Mouse (Mus musculus): ENCODE results near the gene Hrk.

The Hrk gene

GRCm38 (mm10) chr5:118164581-118164980 lies at the start of gene Hrk:
TSS of gene Hrk (plus strand) at chr5:118164648.
- no peak for DNase-seq

GRCm38 (mm10) chr5:118118351-118118750 lies 46.1 kb upstream of the Hrk start:
- no peak for DNase-seq

- no peak for DNase-seq
These were observed 45.5 kb upstream of the Hrk start for GRCm38 (mm10) chr5:118118922-118119321.

GRCm38 (mm10) chr5:118120670-118121069 lies 43.8 kb upstream of the Hrk start:
- no peak for DNase-seq

GRCm38 (mm10) chr5:118121928-118122327 lies 42.5 kb upstream of the Hrk start:
- no peak for DNase-seq

- DNase-seq: no peak
These were observed 41.4 kb upstream of the Hrk start for GRCm38 (mm10) chr5:118123096-118123495.

GRCm38 (mm10) chr5:118126671-118127070 lies 37.8 kb upstream of the Hrk start:
- no peak for DNase-seq

- no peak for DNase-seq
These were observed 36.2 kb upstream of the Hrk start for GRCm38 (mm10) chr5:118128208-118128607.

GRCm38 (mm10) chr5:118128651-118129050 lies 35.8 kb upstream of the Hrk start:
- no peak for DNase-seq

- DNase-seq: no peak
These were observed 28.1 kb upstream of the Hrk start for GRCm38 (mm10) chr5:118136391-118136790.

- no peak for DNase-seq
These were observed 24.8 kb upstream of the Hrk start for GRCm38 (mm10) chr5:118139630-118140029.

GRCm38 (mm10) chr5:118142471-118142870 lies 22.0 kb upstream of the Hrk start:
- DNase-seq: no peak

GRCm38 (mm10) chr5:118143211-118144026 lies 21.0 kb upstream of the Hrk start:
- peak; percentile 70 for DNase-seq

GRCm38 (mm10) chr5:118144327-118144726 lies 20.1 kb upstream of the Hrk start:
- no peak for DNase-seq

- DNase-seq: no peak
These were observed 19.7 kb upstream of the Hrk start for GRCm38 (mm10) chr5:118144770-118145169.

- no peak for DNase-seq
These were observed 19.0 kb upstream of the Hrk start for GRCm38 (mm10) chr5:118145458-118145857.

GRCm38 (mm10) chr5:118145999-118146679 lies 18.3 kb upstream of the Hrk start:
- peak; percentile 34 for DNase-seq

- DNase-seq: no peak
These were observed 17.2 kb upstream of the Hrk start for GRCm38 (mm10) chr5:118147264-118147663.

GRCm38 (mm10) chr5:118149711-118150110 lies 14.7 kb upstream of the Hrk start:
- no peak for DNase-seq

- peak; percentile 91 for DNase-seq
These were observed 9.4 kb upstream of the Hrk start, which contains the start of gene Fbxw8 for GRCm38 (mm10) chr5:118154839-118155564. TSS of gene Fbxw8 (minus strand) at chr5:118155464.

GRCm38 (mm10) chr5:118155565-118155947 lies 8.9 kb upstream of the Hrk start:
- DNase-seq: no peak

GRCm38 (mm10) chr5:118156976-118157375 lies 7.5 kb upstream of the Hrk start:
- no peak for DNase-seq

- no peak for DNase-seq
These were observed 3.8 kb upstream of the Hrk start for GRCm38 (mm10) chr5:118160691-118161090.

- DNase-seq: no peak
These were observed 1.0 kb downstream of the Hrk start for GRCm38 (mm10) chr5:118165462-118165861.

All from kidney, postnatal 14 days (tissue).